Mouse (Mus musculus): ENCODE data around the gene Pla2g1b.
"Not testable (repeated sequence)": the region's sequence is repeated elsewhere in the genome, so short reads cannot be mapped to it uniquely, and the experiment has no call there.

Pla2g1b gene

GRCm38 (mm10) chr5:115465642-115466420 is at the start of gene Pla2g1b:
Gene Pla2g1b, plus strand, starts transcription at chr5:115466262.
- DNase-seq = no peak

GRCm38 (mm10) chr5:115428831-115429358 is 37.2 kb upstream of the Pla2g1b start:
- DNase-seq = no peak

GRCm38 (mm10) chr5:115429359-115430186 is 36.5 kb upstream of the Pla2g1b start, which contains the start of gene Msi1:
Gene Msi1, plus strand, starts transcription at chr5:115429599.
- no peak for DNase-seq

GRCm38 (mm10) chr5:115430187-115430960 is 35.7 kb upstream of the Pla2g1b start:
- no peak for DNase-seq

GRCm38 (mm10) chr5:115431061-115431897 is 34.8 kb upstream of the Pla2g1b start:
- DNase-seq = no peak

GRCm38 (mm10) chr5:115431898-115432259 is 34.2 kb upstream of the Pla2g1b start:
- no peak for DNase-seq

GRCm38 (mm10) chr5:115432395-115432794 is 33.7 kb upstream of the Pla2g1b start:
- DNase-seq = no peak

GRCm38 (mm10) chr5:115433191-115433590 is 32.9 kb upstream of the Pla2g1b start:
- DNase-seq = no peak

GRCm38 (mm10) chr5:115434280-115434852 is 31.7 kb upstream of the Pla2g1b start:
- DNase-seq = no peak

- DNase-seq = no peak
Measured at GRCm38 (mm10) chr5:115434853-115435754, 31.0 kb upstream of the Pla2g1b start.

- no peak for DNase-seq
Measured at GRCm38 (mm10) chr5:115435755-115436379, 30.2 kb upstream of the Pla2g1b start.

- peak; percentile 10 for DNase-seq
Measured at GRCm38 (mm10) chr5:115436421-115437124, 29.5 kb upstream of the Pla2g1b start.

- no peak for DNase-seq
Measured at GRCm38 (mm10) chr5:115437242-115437944, 28.7 kb upstream of the Pla2g1b start.

GRCm38 (mm10) chr5:115437945-115438315 is 28.1 kb upstream of the Pla2g1b start:
- no peak for DNase-seq

- no peak for DNase-seq
Measured at GRCm38 (mm10) chr5:115438667-115439066, 27.4 kb upstream of the Pla2g1b start.

GRCm38 (mm10) chr5:115441205-115441849 is 24.7 kb upstream of the Pla2g1b start:
- peak; percentile 49 for DNase-seq

- not testable (repeated sequence) for DNase-seq
Measured at GRCm38 (mm10) chr5:115442663-115443062, 23.4 kb upstream of the Pla2g1b start.

- DNase-seq = no peak
Measured at GRCm38 (mm10) chr5:115444130-115444529, 21.9 kb upstream of the Pla2g1b start.
